Mouse (Mus musculus): ENCODE results near the gene Uggt2. TPM values are rescaled to one million over a fixed set of nuclear protein-coding genes. Genes with fewer than 3 reads are reported as not detected.
"Not testable (repeated sequence)": the region's sequence is repeated elsewhere in the genome, so short reads cannot be mapped to it uniquely, and the experiment has no call there.

Gene Uggt2
- polyA plus RNA-seq, 1 experiment from 2014 or later = 18.2 TPM

DNA sequence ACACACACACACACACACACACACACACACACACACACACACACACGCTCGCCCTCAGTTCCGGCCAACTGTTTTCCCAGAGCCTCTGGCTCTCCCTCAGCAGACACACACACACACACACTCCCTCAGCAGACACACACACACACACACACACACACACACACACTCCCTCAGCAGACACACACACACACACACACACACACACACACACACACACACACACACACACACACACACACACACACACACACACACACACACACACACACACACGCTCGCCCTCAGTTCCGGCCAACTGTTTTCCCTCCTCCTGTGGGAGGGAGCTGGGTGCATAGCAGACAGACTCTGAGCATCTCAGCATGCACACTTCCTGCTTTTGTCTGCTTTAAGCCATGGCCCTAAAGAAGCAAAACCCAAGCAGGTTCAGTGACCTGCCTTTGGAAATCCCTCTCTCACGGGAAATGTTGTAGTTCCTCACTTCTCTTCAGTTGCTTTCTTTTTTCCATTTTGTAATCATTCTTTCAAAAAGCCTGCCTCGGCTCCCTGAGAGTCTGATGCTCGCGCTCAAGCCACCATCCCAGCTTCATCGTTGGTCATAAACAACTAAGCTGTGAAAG is 116.7 kb downstream of the Uggt2 start:
- not testable (repeated sequence) for H3K36me3 ChIP-seq (ENCODE audit: control insufficient read depth, insufficient read depth, low read length); H3K4me2 ChIP-seq (ENCODE audit: low read depth, severe bottlenecking); ATAC-seq (ENCODE audit: insufficient number of reproducible peaks, low FRiP score, low TSS enrichment, low read depth)

DNA sequence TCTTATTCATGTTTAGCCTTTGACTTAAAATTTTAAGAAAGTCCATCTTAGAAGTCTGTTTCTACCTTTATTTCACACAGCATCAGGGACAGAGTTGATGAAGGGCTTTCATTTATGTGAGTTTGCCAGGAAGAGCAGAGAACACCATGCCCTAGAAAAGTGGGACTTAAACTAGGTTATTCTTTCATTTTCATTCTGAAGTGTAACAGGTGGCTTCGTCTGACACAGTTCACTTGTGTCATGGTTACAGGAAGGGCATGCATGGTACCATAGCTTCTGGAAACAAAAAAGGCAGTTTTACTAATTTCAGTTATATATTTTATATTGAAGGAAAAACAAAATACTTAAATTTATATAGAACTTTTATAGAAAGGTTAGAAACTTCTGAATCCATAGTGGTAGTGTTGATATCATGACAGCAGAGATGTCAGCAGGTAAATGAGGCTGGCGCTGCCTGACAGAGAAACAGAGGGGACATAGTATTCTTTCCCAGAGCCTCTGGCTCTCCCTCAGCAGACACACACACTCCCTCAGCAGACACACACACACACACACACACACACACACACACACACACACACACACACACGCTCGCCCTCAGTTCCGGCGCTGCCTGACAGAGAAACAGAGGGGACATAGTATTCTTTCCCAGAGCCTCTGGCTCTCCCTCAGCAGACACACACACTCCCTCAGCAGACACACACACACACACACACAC is 117.4 kb downstream of the Uggt2 start:
- H3K9ac ChIP-seq (ENCODE audit: low read length); H3K4me3 ChIP-seq (ENCODE audit: low read depth, low read length); DNase-seq (ENCODE audit: low spot score); ATAC-seq (ENCODE audit: insufficient number of reproducible peaks, low FRiP score, low TSS enrichment, low read depth); H3K4me1 ChIP-seq (ENCODE audit: control insufficient read depth, insufficient read depth, low read length); H3K27ac ChIP-seq (replicated peaks; ENCODE audit: low read depth, low read length); H3K4me2 ChIP-seq (ENCODE audit: low read depth, severe bottlenecking); H3K9me3 ChIP-seq (ENCODE audit: control insufficient read depth, low read length); H3K27me3 ChIP-seq (ENCODE audit: control insufficient read depth, insufficient read depth, low read length); H3K36me3 ChIP-seq (ENCODE audit: control insufficient read depth, insufficient read depth, low read length): not testable (repeated sequence)
- WGBS = 93% methylated on average over 6 of the region's 6 CpGs

More for the DNA sequence above, 116.7 kb downstream of the Uggt2 start:
- H3K4me3 ChIP-seq (ENCODE audit: low read depth, low read length); H3K9ac ChIP-seq (ENCODE audit: low read length); DNase-seq (ENCODE audit: low spot score); H3K4me1 ChIP-seq (ENCODE audit: control insufficient read depth, insufficient read depth, low read length); H3K27me3 ChIP-seq (ENCODE audit: control insufficient read depth, insufficient read depth, low read length); H3K27ac ChIP-seq (replicated peaks; ENCODE audit: low read depth, low read length); H3K9me3 ChIP-seq (ENCODE audit: control insufficient read depth, low read length): not testable (repeated sequence)
- 93% methylated on average over 11 of the region's 11 CpGs for WGBS

DNA sequence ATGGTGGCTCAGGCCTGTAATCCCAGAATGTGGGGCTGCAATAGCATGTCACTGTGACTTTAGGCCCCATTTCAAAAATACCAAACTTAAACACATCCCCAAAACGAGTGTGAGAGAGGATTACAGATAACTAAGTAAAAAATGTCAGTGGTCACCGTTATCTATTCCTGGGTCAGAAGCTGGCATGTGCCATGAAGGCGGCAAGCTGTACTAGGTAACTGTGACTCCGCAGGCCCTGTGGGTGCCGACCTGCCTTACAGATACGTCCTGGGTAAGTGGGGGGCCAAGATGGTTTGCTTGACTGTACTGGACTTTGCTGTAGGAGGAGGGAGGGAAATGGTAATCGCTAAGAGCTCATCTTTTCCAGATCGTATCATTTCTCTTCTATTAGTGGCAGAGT is 118.3 kb downstream of the Uggt2 start:
- no peaks in the 10 kb centered on the region for H3K4me1 ChIP-seq (ENCODE audit: control insufficient read depth, insufficient read depth, low read length)
- 91% methylated on average over 8 of the region's 8 CpGs for WGBS
- no peaks in the 10 kb centered on the region for H3K27me3 ChIP-seq (ENCODE audit: control insufficient read depth, insufficient read depth, low read length)
- no peak overlapping the region for H3K4me2 ChIP-seq (ENCODE audit: low read depth, severe bottlenecking)
- DNase-seq (ENCODE audit: low spot score) = no peak
- H3K27ac ChIP-seq (replicated peaks; ENCODE audit: low read depth, low read length) = no peak overlapping the region
- no peaks in the 10 kb centered on the region for H3K9me3 ChIP-seq (ENCODE audit: control insufficient read depth, low read length)
- no peak overlapping the region for H3K4me3 ChIP-seq (ENCODE audit: low read depth, low read length)
- H3K36me3 ChIP-seq (ENCODE audit: control insufficient read depth, insufficient read depth, low read length) = peaks cover 13% of the 10 kb centered on the region
- no peak for ATAC-seq (ENCODE audit: insufficient number of reproducible peaks, low FRiP score, low TSS enrichment, low read depth)
- H3K9ac ChIP-seq (ENCODE audit: low read length) = no peak overlapping the region

DNA sequence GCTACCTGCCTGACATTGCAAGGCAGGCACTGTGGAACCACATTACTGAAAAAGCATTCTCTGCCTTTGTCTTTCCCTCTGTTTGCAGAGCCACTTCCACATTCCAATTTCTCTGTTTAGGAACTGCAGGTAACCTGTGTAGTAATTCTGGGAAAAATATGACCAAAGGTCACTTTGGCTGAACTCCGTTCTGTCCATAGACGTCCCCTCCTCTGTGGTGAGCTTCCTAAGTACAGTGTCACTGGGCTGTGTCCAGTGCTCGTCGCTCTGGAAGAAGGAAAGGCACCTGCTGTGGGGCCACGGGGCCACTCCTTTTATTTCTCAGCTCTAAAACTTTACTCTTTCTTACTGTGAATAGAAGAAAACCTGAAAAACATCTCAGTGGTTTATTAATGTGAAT is 118.9 kb downstream of the Uggt2 start:
- Histone ChIP-seq H3K4me2 (ENCODE audit: low read depth, severe bottlenecking) (no peak overlapping the region), H3K4me3 (ENCODE audit: low read depth, low read length) (no peak overlapping the region), H3K9ac (ENCODE audit: low read length) (no peak overlapping the region), H3K36me3 (ENCODE audit: control insufficient read depth, insufficient read depth, low read length) (peaks cover 14% of the 10 kb centered on the region), H3K4me1 (ENCODE audit: control insufficient read depth, insufficient read depth, low read length) (no peaks in the 10 kb centered on the region), H3K27ac (replicated peaks; ENCODE audit: low read depth, low read length) (no peak overlapping the region), H3K9me3 (ENCODE audit: control insufficient read depth, low read length) (no peaks in the 10 kb centered on the region), H3K27me3 (ENCODE audit: control insufficient read depth, insufficient read depth, low read length) (no peaks in the 10 kb centered on the region)
- ATAC-seq (ENCODE audit: insufficient number of reproducible peaks, low FRiP score, low TSS enrichment, low read depth) (no peak), DNase-seq (ENCODE audit: low spot score) (no peak)
- 79% methylated on average over 5 of the region's 5 CpGs for WGBS

DNA sequence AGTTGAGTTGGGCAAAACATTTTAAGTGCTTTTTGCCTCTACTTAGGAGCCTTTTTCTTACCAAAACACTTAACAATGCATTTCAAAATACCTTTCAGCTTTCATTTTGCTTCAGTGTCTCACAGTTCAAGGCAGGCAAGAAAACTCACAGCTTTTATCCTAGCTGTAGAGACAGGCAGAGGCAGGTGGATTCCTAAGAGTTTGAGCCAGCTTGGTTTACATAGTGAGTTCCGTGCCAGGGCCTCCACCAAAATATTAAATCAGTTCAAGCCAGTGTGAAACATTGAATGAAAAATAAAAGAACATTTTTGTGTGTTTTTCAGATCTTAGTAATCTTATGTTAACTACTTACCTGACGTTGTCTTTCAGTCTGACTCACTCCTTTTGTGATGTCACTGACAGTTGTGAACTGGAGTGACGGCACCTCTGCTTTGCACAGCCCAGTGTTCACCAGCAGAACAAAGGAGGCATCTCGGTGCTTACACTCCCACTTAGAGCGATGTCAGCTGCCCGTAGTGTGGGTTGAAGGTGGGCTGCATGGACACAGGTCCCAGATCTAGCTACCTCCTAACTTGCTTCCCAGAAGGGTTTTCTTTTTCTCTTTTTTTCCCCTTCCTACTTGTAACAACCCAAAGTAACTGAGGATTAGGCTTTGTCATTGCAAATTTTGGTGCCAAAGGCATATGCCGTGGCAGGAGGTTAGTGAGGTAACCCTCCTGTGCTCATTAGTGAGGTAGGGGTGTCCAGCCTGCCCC is 119.5 kb downstream of the Uggt2 start:
- Histone ChIP-seq H3K36me3 (ENCODE audit: control insufficient read depth, insufficient read depth, low read length) (peaks cover 14% of the 10 kb centered on the region), H3K4me2 (ENCODE audit: low read depth, severe bottlenecking) (no peak overlapping the region), H3K27me3 (ENCODE audit: control insufficient read depth, insufficient read depth, low read length) (no peaks in the 10 kb centered on the region), H3K9ac (ENCODE audit: low read length) (no peak overlapping the region), H3K27ac (replicated peaks; ENCODE audit: low read depth, low read length) (no peak overlapping the region), H3K4me3 (ENCODE audit: low read depth, low read length) (no peak overlapping the region), H3K9me3 (ENCODE audit: control insufficient read depth, low read length) (no peaks in the 10 kb centered on the region), H3K4me1 (ENCODE audit: control insufficient read depth, insufficient read depth, low read length) (no peaks in the 10 kb centered on the region)
- 86% methylated on average over 7 of the region's 7 CpGs for WGBS
- ATAC-seq (ENCODE audit: insufficient number of reproducible peaks, low FRiP score, low TSS enrichment, low read depth) (no peak), DNase-seq (ENCODE audit: low spot score) (no peak)

DNA sequence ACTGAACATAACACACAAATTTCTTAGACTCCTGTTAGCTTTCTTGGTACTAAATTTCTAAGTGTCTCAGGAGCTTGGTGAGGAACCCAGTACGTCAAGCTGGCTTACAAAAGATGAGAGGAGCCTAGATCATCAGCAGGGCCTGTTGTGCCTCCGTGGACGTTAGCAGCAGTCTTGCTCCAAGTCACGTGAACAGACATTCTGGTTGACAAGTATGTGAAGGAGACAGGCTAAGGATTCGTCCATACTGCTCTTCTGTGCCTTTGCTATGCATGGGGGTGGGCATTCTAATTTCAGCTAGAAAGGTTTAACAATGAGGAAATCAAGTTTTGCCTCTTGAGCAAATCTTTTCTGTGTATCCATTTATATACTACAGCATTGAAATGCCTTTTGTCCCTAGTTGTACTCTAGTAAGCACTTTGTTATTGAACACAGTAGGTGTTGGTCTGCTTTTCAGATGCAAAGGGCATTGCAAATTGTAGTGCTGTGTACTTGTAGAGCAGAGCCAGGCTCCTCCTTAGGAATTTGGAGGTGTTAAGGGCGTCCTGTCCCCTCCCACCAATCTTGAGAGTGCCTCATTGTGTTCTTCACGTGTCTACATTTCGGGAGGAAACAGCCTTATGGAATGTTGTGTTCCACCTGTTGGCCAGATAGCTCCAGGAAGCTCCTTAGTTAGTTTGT is 122.0 kb downstream of the Uggt2 start:
- Histone ChIP-seq H3K4me1 (ENCODE audit: control insufficient read depth, insufficient read depth, low read length) (no peaks in the 10 kb centered on the region), H3K4me2 (ENCODE audit: low read depth, severe bottlenecking) (no peak overlapping the region), H3K9me3 (ENCODE audit: control insufficient read depth, low read length) (no peaks in the 10 kb centered on the region), H3K9ac (ENCODE audit: low read length) (no peak overlapping the region), H3K27ac (replicated peaks; ENCODE audit: low read depth, low read length) (no peak overlapping the region), H3K27me3 (ENCODE audit: control insufficient read depth, insufficient read depth, low read length) (no peaks in the 10 kb centered on the region), H3K36me3 (ENCODE audit: control insufficient read depth, insufficient read depth, low read length) (peaks cover 14% of the 10 kb centered on the region), H3K4me3 (ENCODE audit: low read depth, low read length) (no peak overlapping the region)
- WGBS = 81% methylated on average over 8 of the region's 8 CpGs
- DNase-seq (ENCODE audit: low spot score) = no peak
- ATAC-seq (ENCODE audit: insufficient number of reproducible peaks, low FRiP score, low TSS enrichment, low read depth) = no peak

DNA sequence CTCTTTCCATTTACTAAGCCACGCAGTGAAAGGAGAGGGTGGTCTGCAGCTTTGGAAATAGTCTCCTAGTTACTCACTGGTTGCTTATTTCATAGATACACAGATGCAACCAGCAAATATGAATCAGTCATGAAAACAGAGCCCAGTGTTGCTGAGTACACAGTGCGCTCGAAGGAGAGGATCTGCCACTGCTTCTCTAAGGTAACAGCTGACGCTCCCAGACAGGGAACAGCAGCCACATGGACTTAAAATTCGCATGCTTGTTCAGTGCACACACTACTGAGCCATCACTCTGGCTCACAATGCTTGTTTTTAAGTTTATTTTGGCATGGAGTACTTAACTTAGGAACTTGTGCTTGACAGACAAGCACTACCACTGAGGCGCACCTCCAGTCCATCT is 127.0 kb downstream of the Uggt2 start:
- Histone ChIP-seq H3K4me2 (ENCODE audit: low read depth, severe bottlenecking) (no peak overlapping the region), H3K9ac (ENCODE audit: low read length) (no peak overlapping the region), H3K4me3 (ENCODE audit: low read depth, low read length) (no peak overlapping the region), H3K27me3 (ENCODE audit: control insufficient read depth, insufficient read depth, low read length) (no peaks in the 10 kb centered on the region), H3K36me3 (ENCODE audit: control insufficient read depth, insufficient read depth, low read length) (peaks cover 6% of the 10 kb centered on the region; the same call in 1 of the 2 replicates), H3K27ac (replicated peaks; ENCODE audit: low read depth, low read length) (no peak overlapping the region), H3K9me3 (ENCODE audit: control insufficient read depth, low read length) (no peaks in the 10 kb centered on the region), H3K4me1 (ENCODE audit: control insufficient read depth, insufficient read depth, low read length) (no peaks in the 10 kb centered on the region)
- WGBS = 96% methylated on average over 6 of the region's 6 CpGs
- ATAC-seq (ENCODE audit: insufficient number of reproducible peaks, low FRiP score, low TSS enrichment, low read depth) (no peak), DNase-seq (ENCODE audit: low spot score) (no peak)

DNA sequence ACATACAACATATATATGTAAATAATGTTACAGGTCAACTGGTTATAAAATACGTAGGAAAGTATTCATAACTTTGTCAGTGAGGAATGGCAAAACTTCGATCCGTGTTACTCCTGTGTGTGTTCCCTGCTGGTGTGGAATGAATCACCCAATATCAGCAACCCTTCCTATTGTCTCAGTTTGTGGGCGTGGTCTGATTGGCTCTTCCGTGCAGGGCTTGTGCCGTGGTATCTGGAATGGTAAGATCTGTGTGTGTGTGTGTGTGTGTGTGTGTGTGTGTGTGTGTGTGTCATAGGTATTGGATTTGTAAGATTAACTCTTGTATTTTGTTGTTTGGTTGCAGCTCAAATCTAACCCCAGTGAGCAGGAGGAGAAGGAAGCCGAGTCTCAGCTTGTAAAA is 131.6 kb downstream of the Uggt2 start:
- Histone ChIP-seq H3K27me3 (ENCODE audit: control insufficient read depth, insufficient read depth, low read length) (no peaks in the 10 kb centered on the region), H3K4me1 (ENCODE audit: control insufficient read depth, insufficient read depth, low read length) (no peaks in the 10 kb centered on the region), H3K9me3 (ENCODE audit: control insufficient read depth, low read length) (no peaks in the 10 kb centered on the region), H3K4me3 (ENCODE audit: low read depth, low read length) (no peak overlapping the region), H3K9ac (ENCODE audit: low read length) (no peak overlapping the region), H3K4me2 (ENCODE audit: low read depth, severe bottlenecking) (no peak overlapping the region), H3K27ac (replicated peaks; ENCODE audit: low read depth, low read length) (no peak overlapping the region), H3K36me3 (ENCODE audit: control insufficient read depth, insufficient read depth, low read length) (peaks cover under 1% of the 10 kb centered on the region; the same call in 1 of the 2 replicates)
- DNase-seq (ENCODE audit: low spot score) (no peak), ATAC-seq (ENCODE audit: insufficient number of reproducible peaks, low FRiP score, low TSS enrichment, low read depth) (no peak)
- 89% methylated on average over 7 of the region's 7 CpGs for WGBS
